Mouse (Mus musculus) embryo, embryonic 9.5 days (tissue): ENCODE data around the gene Dlx5.
A peak's percentile ranks its signal among the peaks of the same experiment; 100 is the strongest.

Source experiments
- DNase-seq: peaks from one replicate; pipeline ENCODE4 v3.0.0-alpha.2; 2017; ENCODE audit errors: extremely low spot score

Dlx5 gene

DNA sequence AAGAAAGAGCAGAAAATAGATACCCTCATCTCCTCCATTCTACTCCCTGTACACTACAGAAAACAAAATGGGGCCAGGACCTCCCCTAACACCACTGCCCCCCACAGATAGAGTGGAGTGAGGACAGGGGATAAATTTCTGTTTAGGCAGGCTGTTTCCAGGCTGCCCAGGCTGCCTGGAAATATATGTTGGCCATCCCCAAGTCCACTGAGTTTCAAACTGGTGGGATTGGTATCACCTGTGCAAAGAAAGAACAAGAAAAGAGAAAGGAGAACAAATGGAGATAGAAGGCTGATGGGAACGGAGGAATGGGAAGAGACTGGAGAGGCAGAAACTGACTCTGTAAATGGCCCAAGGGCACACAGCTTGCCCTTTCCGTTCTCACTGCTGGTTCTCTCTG, 5.7 kb downstream of the Dlx5 start:
- peak; percentile 29 for DNase-seq

DNA sequence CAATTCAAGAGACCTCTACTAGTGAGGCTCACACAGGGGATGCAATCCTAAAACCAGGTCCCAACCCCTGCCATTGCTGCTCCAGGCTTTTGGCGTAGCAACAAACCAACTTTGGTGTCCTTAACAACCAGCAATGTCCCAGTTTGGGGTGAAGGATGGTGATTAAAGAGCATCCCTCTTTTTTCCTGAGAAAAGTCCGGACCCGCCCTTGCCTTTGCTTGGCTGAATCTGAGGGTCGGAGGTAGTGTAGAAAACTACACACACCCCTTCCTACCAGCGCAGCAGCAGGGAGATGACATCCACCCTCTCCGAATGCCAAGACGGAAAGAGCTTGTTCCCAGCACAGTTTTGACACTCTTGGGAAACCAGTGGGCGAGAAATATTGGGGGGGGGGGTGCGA, 6.2 kb downstream of the Dlx5 start:
- DNase-seq, result peak; percentile 41

- DNase-seq, result peak; percentile 53
Measured at GRCm38 (mm10) chr6:6875136-6875535, 6.7 kb downstream of the Dlx5 start.

- DNase-seq, result peak; percentile 59
Measured at GRCm38 (mm10) chr6:6874073-6874771, 7.7 kb downstream of the Dlx5 start.

GRCm38 (mm10) chr6:6873476-6874072, 8.3 kb downstream of the Dlx5 start:
- no peak for DNase-seq

- no peak for DNase-seq
Measured at GRCm38 (mm10) chr6:6872873-6873272, 9.0 kb downstream of the Dlx5 start.

DNA sequence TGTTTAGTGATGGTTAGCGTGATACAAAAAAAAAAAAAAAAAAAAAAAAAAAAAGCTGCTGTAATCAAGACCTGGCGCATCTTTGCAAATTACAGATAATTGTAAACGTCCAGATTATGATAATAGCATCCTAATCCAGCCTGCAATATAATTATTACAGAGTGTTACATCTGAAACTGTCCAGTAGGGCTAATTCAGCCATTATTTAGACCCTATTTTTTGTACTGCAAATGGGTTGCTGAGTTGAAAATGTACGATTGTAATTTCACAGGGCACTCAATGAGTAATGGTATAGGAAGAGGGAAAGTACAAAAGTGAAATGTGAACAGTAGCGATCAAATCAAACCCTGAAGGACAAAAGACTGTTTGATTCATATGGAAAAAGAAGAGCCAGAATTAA, 10.2 kb downstream of the Dlx5 start:
- DNase-seq, result no peak

DNA sequence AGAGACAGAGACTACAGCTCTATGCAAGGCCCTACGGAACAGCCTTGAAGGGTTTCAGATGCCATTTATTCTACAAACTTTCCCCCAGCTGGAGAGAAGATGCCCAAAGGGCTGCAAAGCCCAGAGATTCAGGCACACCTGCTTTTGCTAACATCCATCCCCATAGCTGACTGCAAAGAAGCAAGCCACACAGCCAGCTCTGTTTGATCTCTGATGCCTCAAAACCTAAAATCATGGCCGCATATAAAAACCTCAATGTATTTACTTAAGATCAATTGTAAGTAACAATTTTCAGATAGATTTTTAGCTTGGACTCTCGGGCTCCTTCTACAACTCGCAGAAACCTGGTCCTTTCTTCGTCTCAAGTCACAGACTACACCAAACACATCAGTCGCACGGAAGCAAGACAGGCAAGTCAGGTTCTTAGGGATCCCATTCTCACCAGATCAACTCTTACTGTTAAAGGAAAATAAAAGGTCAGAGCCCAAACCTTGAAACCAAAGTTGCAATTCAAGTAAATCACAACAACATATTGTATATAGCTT, 10.9 kb downstream of the Dlx5 start:
- peak; percentile 30 for DNase-seq

GRCm38 (mm10) chr6:6869961-6870800, 11.7 kb downstream of the Dlx5 start:
- peak; percentile 41 for DNase-seq

GRCm38 (mm10) chr6:6869041-6869685, 12.7 kb downstream of the Dlx5 start:
- peak; percentile 41 for DNase-seq

- DNase-seq, result peak; percentile 24
Measured at GRCm38 (mm10) chr6:6867031-6867430, 14.9 kb downstream of the Dlx5 start.

- peak; percentile 54 for DNase-seq
Measured at GRCm38 (mm10) chr6:6864441-6865440, 17.1 kb downstream of the Dlx5 start.

DNA sequence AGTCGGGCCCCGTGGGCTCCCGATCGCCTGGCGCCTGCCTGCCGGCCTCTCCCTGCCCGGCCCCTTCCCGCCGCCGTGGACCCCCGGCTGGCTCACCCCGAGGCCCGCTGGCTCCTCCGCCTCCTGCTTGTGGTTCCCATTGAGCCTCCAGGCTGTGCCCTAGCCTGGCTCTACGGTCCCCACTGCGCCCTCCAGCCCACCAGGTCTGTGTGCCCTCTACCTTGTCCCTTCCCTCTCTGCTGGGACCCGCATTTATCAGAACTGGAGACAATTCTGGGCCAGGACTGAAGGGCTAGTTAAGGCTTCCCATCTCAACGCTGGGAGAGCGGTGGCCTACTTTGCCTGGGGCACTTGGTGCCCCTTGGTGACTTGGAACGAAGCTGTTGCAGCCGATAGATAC, 17.9 kb downstream of the Dlx5 start:
- DNase-seq, result peak; percentile 45

DNA sequence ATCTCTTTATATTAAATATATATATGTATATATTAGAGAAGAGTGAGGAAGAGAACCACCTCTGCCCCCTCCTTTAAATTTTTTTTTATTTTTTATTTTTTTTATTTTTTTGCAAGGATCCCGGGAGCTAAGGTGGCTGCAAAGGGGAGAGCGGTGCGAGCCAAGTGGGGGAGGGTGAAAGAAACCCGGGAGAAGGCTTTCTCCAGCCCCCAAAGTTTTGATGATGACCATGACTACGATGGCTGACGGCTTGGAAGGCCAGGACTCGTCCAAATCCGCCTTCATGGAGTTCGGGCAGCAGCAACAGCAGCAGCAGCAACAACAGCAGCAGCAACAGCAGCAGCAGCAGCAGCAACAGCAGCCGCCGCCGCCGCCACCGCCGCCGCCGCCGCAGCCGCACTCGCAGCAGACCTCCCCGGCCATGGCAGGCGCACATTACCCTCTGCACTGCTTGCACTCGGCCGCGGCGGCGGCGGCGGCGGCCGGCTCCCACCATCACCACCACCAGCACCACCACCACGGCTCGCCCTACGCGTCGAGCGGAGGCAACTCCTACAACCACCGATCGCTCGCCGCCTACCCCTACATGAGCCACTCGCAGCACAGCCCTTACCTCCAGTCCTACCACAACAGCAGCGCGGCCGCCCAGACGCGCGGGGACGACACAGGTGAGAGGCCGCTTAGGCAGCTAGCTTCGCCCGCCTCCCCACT, 18.6 kb downstream of the Dlx5 start, which contains the start of gene Dlx6:
TSS of gene Dlx6 (plus strand) at position 175 of the 711 bp plus-strand sequence.
- DNase-seq, result peak; percentile 79

- DNase-seq, result peak; percentile 86
Measured at GRCm38 (mm10) chr6:6862611-6863010, 19.3 kb downstream of the Dlx5 start.

DNA sequence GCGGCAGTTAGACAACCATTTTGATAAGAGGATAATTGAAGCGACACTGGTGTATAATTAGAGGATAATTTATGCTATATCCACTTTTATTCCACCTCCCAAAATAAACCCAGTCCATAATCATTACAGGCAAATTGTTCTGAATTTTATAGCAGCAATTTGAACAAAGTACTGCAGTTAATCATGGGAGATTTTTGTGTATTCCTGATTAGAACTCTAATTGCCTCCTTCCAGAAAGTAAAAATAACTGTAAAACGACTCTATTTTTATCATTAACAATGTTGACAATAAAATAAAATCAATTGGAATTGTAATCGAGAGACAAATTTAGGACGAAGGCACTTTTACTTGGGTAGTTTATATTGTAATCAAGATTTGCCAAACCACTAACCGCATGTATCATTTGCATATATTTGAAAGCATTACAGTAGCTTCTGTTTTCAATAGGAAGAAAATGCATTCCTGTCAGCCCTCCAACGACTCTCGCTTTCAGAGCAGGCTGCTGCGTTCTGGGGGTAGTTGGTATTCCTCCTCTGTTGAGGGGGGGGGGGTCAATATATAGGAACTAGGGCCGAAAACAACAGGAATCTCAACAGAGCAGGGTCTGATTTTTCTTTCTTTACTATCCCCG, 20.0 kb downstream of the Dlx5 start:
- DNase-seq, result peak; percentile 2

GRCm38 (mm10) chr6:6861086-6861797, 20.6 kb downstream of the Dlx5 start:
- DNase-seq, result peak; percentile 55

DNA sequence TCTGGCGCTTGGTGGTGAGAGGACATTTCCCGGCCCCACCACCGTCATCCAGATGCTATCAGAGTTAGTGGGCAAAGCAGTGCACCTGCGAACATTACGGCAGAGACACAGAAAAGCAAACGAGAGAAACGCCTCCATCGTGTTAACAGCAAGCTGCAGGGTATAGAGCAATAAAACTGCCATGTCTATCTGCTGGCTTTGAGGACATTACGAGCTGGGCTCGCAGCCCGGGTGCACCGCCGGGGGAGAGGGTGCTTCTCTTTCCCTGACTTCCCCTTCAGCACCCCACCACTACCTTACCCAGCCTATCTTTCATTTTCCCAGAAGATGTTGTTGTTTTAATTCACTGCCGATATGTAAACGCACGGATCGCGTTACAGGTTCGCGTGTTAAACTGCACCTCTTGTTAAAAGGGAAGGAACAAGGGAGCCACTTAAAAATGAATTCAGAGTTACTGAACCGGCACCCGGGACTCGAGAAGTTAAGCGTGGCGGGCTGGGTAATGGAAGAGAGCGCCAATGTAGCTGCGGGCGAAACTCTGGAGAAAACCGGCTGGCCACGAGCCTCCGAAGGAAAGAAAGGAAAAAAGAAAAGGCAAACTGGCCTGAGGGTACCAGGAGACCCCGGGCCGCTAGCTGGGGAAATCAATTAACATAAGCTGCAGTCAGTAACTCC, 21.3 kb downstream of the Dlx5 start:
- DNase-seq, result peak; percentile 61
